Mouse (Mus musculus) R1 (cell line): ENCODE data around the gene Cerk.
"Not testable (repeated sequence)": the region's sequence is repeated elsewhere in the genome, so short reads cannot be mapped to it uniquely, and the experiment has no call there.

Experiments
- DNase-seq: peaks from one replicate; pipeline ENCODE4 v3.0.0-alpha.2; 2018; ENCODE audit warnings: low read depth, low spot score

Cerk gene

DNA sequence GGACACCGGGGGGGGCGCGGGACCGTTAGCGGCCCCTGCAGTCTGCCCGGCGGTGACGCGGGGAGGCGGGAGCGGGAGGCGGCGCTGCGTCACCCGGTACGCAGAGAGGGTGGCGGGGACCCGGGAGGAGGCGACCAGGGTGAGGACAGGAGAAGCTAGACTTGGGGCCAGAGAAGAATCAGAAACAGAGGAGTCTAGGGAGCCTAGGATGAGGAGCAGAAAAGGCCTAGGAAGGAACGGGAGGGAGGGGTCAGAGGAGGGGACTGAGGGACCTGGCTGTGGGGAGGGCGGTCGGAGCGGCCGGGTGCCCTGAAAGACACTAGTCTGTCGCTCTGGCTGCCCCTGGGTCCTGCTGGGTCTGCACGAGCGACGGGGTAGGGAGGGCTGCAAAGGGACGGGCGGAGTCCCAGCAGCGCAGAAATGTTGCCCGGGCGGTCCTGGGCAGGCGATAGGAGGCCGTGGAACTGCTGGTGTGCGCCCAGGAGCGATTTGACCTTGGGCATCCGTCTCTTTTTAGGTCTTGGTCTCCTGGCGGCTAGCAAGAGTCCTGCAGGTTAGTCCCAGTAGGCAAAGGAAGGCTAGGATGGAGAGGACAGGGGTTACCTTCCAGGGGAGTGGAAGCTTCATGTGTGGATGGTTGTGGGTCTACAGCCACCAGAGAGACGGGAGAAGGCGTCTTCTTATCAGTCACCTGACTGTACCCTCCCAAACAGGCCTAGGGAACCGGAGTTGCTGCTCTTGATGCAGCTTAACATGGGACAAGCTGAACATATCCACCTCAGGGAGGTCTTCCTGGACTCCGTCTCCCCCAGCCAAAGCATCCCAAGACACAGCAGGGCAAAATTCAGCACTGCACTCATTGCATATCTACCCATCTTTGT is at the start of gene Cerk:
Gene Cerk (minus strand): TSS at position 453 of the 881 bp plus-strand sequence.
- peak; percentile 81 for DNase-seq

DNA sequence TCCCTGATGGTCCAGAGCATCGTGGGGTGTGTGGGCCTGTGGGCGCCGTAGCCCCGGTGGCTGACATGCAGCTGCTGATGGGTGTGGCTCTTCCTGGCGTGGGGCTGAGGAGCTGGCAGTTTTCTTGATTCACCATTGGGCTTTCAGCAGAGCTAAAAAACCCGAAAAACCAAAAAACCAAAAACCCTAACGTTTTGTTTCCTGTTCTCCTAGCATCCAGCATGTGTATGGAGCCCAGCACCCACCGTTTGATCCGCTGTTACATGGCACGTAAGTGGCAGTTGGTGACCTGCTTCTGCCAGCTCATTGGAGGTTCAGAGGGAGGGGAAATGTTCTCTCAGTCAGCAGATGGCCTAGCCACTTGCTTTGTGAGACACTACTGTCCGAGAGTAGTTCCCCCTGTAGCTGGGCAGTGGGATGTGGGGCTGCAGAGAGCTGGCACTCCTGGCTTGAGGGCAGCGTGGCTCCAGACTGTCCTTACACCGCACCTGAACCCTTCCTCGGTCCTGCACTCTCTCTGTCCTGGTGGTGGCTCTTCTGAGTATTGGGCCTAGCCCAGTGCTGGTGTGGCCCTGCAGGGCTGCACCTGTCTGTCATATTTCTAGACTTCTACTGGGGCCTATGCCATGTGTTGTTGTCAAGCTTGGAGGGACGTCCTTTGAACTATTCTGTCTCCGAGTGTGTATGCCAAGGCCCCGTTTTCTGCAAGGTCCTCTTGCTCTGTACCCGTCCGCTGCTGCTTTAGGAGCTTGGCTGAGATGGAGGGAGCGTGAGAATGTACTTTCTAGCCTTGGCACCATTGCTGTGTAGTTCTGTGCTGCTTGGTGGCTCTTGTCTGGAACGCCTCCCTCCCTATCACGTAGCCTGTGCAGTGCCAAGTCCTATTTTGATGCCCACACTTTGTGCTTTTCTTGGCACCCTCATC is 48.8 kb upstream of the Cerk start:
- DNase-seq: no peak

DNA sequence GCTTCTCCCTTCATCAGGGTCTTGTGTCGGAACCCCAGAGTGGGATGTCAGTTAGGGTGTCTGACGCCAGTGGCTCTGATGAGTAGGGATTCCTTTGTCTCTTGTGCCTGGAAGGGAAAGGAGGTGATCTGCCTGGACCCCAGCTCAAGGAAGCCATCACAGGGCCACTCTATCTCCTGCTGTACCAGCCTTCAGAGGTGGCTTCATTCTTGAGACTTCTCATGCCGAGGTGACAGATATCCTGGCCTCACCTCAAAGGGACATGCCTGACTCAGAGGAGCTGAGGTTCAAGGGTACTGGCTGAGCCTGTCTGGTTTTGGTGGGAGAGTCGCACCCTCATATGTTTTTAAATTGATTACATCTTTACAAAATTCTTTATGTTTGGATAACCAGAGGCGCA is 48.1 kb upstream of the Cerk start:
- no peak for DNase-seq

DNA sequence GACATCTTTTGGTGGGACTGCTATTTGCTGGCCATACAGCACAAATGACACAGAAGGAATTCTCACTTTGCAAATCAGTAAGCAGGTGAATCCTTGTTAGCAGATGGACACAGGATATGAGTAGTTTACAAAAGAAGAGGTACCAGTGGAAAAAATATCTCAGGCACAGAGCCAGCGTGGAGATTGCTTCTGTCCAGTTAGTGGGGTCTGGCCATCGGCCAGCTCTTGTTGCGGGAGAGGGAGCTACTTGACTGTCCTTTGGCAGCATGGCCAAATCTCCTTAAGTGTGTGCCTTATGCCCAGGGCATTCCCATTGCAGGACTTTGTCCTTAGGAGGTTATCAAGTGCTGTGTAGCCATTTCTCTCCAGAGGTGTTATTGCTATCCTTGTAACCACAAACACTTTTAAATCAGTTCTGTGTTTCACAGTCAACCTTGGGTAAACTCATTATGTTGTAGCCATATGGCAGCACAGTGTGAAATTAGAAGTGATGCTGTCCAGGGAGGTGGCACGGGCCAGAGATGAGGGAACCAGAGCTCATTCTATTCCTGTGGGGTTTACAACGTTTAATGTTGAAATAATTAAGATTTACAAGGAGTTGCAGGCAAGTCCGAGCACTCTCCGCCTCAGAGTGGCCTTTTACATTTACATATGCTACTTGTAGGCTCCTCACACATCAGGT is 46.0 kb upstream of the Cerk start:
- DNase-seq: no peak

DNA sequence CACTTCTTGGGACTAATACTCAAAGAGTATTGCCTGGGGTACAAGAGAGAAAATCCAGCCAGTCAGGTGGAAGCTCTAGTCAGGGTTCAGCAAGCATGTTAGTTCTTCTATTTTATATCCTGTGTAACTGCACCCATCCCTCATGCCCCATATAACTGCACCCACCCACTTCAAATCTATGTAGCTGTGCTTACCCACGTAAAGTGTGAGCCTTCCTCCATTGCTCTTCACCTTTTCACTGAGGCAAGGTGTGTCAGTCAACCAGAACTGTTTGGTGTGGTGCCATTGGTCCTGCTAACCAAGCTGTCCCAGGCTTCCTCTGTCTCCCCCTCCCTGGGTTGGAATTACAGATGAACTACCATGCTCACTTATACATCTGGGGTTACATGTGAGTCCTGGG is 45.2 kb upstream of the Cerk start:
- no peak for DNase-seq

DNA sequence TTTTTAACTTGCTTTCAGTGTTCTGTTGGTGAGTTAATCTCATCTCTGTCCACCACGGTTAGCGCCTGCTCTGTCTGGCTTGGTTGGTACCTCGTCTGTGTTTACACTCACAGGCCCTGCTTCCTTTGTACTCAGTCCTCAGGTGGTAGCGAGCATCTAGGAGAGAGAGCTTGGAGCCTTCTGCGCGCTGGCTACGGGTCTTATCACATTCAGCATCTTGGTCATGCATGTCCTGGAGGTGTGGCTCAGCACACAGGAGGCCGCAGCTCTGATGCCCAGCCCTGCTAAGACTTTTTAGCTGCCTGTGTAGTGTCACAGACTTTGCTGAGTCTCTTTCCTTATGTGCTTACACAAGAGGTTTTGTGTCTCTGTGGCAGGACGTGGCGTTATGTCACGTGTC is 43.7 kb upstream of the Cerk start:
- no peak for DNase-seq

DNA sequence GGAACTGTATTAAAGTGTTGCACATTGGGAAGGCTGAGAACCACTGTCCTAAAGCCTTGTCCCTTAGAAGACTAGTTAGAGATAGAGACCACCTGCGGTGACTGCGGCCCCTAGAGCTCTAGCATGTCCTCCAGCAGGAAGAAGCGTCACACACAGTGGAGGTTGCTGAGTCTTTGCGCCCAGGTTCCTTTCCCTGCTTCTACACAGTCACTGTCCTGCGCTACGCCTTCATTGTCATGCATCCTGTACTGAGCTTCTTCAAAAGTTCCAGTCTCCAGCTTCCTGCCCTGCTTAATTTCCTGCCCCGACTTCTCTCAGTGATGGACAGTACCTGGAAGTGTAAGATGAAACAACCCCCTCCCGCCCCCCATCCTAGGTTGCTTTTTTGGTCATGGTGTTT is 43.1 kb upstream of the Cerk start:
- DNase-seq: no peak

DNA sequence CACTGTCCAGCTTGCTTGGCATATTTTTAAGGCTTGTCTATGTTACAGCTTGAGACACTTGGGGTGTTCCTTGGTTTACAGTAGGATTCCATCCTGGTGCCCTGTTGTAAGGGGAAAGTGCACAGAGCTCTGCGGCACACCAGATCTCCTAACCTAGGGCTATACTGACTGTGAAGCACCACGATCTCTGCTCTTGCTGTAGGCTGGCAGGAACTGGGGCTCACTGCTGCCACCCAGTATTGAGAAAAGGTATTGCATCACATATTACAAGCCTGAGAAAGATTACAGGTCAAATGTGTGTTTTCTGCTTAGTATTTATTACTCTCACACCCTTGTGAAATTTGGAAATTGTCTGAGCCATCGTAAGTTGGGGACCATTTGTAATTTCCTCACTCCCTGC is 42.2 kb upstream of the Cerk start:
- peak; percentile 39 for DNase-seq

DNA sequence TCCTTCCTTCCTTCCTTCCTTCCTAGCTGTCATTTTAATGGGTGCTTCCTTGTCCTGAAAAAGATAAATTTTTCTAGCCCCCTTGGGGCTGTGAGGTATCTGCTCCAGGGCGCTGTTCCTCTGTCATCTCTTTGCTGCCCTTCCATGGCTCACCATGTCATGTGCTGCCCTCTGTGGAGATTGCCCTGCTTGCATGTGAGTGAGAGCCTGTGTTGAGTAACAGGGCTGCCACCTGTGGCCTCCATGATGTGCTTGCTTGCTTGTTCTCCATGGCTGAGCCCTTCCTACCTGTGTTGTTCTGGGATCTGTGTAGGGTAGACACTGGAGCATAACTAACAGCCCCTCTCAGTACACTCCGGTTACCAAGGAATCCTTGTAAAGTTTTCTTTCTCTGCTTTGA is 41.0 kb upstream of the Cerk start:
- no peak for DNase-seq

DNA sequence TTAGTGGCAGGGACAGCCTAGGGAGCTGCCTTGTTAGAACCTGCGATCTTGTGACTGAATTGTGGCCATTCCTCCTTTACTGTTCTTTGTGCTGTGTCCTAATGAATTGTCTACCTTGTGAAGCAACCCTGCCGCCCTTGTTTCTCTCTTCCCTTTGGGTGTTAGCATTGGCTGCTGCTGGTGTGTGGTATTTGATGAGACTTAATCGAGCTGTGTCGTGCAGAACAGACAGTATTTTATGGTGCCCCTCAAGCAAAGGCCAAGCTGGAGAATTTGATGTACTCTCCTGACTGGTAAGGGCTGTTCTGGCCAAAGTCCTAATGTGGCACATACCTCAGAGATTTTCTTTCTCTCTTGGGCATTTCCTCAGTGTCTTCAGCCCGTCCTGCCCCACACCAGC is 40.3 kb upstream of the Cerk start:
- DNase-seq: no peak

DNA sequence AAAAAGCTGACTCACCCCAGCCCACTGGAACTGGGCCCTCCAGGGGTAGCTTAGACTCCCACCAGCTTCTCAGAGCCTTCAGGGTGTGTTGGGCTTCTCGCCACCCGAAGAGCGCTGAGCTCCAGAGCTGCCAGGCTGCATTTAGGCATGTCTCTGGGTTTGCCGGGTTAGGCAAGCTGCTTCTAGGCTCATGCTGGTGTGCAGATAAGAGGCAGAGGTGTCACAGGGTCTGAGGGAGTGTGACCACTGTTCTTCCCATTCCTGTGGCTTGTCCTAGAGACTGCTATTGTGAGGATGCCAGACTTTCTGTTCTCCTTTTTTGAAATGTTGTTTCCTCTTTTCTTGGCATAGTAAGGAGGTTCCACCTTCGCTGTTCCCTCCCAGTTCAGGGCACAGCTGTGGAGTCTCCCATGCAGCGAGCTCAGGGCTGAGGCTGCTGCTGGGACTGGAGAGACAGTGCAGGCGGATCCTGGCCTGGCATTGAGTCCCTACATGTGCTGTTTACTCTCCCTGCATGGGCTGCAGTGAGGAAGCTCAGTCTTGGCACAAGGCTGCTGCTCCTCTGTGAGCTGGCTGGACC is 39.1 kb upstream of the Cerk start:
- DNase-seq: no peak

DNA sequence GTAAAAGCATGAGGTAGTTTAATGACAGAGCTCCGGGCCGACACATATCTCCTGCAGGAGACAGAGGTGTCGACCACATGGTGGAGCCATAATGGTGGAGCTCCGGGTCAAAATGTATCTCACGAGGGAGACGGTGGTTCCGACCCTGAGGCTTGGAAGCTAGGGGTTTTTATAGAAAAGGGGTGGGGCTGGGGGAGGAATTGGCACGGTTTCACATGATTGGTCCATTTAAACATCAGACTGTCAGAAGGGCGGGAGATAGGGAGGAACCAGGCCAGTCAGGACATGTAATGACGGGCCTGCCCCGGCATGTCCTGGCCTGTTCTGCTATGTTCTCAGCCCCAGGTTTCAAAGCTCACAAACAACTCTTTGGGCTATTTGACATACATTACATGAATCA is 36.0 kb upstream of the Cerk start:
- DNase-seq: peak; percentile 47

DNA sequence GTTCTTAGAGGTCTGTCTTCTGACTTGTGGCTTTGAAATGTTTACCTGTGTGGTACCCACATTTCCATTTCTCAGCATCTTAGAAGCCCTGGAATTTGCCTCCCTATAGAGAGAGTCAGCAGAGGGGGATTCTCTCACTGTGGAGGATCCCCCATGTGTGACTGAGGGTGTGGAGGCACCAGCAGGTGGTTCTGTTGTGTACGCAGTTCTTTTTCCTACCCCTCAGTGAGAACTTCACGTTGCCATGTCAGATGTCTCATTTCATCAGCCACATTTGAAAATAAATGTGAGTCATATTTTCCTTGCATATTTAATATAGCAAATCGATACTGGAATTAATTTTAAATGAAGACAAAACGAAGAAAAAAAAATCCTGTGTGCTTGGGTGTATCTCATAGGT is 35.4 kb upstream of the Cerk start:
- no peak for DNase-seq

DNA sequence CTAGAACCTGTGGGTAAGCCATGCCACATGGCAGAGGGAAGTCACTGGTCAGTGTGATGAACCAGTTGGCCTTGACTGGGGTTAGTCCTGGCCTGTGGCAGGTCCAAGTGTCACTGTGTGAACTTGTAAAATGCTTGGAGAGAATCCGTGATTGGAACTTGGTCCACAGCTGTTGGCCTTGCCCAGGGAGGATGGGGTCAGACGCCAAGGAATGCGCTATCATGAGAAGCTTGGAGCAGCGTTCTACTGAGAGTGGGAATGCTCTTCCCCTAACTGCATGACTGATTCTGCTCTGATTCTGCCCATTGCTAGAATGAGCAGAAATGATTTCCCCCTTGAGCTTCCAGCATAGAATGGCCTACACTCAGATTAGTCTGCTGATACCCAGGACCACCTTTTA is 34.8 kb upstream of the Cerk start:
- no peak for DNase-seq

DNA sequence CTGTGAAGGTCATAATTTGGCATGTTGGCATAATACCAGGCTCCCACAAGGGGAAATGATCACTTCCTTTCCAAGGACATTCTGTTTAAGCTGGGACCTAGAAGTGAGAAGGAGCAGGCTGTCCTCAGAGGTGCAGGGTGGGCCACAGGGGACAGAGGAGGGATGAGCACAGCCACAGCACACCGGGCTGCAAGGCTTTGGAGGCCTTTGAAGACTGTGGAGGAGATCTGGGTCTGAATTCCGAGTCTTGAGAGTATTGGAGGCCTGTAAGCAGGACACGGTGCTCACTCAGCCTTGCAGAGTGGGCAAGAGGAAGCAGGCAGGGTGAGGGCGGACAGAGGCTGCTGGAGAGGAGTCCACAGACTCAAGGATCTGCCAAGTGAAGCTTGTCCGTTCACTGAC is 34.3 kb upstream of the Cerk start:
- DNase-seq: no peak

DNA sequence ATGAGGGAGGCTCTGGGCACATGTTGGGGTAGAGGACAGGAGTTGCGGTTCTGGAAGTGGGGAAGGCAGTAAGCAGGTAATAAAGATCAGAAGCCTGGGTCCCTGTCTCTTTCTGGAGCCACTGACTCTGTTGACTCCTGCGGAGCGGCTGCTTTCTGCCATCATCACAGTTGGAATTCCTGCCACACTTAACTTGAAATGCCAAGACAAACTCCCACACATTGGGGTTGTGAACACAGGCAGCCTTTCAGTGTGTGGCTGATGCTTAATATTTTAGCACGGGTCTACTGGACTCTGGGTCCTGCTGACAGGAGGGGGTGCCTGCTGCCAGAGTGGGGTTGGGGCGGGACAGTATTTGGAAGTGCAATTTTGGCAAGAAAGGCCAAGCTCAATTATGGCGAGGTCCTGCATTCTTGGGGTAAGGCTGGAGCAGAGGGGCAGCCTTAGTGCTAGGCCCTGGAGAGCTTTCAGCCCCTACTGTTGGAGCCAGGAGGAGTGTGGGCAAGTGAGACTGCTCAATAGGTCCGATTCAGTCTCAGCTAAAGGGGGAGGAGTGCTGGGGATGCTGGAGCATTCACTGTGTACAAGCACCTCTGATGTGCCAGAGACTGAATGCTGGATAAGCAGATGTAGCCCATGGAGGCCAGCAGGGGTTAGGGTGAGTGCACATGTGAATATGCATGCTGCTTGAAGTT is 33.7 kb upstream of the Cerk start:
- DNase-seq: no peak

DNA sequence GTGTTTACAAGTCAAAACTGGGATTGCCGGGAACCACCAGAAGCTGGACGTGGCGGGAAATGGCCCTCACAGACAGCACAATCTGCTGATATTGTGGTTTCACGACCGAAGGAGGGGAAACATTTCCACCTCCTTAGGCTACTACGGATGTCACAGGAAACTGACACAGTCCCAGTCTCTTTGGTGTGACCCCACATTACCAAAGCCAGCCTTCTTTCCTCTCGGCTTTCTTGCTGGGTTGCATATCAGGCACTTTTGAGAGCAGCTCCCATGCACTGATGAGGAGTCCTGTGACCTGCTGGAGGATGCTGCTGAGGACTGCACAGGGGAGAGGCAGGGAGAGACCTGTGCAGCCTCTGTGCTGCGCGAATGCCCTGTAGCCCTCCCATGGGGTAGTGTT is 30.7 kb upstream of the Cerk start:
- DNase-seq: not testable (repeated sequence)

DNA sequence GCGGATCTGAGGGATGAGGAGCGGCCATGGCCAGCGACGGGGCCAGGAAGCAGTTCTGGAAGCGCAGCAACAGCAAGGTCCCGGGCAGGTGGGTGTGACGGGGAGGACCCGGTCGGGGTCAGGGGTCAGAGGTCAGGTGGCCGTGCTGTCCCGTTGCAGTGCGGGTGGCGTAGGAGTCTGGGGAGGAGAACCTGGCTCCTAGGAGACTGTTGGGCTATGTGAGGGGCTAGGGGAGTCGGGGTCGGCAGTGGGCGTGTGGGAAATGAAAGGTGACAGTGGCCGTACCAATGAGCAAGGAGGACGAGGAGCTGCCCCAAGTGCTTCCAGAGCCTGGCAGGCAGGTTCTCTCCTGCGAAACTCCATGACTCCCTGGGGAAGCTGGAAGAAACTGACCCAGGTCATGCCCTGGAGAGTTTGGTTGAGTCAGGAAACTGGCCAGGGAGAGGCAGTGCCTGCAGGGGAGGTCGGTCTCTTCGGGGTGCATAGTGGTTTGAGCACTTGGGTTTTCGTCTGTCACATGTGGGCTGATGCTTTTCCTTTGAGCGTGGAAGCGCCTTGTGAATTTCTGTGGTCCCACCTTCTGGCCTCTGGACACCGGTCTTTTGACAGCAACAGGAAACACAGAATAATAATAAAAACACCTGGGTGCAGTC is 28.7 kb upstream of the Cerk start:
- DNase-seq: no peak

DNA sequence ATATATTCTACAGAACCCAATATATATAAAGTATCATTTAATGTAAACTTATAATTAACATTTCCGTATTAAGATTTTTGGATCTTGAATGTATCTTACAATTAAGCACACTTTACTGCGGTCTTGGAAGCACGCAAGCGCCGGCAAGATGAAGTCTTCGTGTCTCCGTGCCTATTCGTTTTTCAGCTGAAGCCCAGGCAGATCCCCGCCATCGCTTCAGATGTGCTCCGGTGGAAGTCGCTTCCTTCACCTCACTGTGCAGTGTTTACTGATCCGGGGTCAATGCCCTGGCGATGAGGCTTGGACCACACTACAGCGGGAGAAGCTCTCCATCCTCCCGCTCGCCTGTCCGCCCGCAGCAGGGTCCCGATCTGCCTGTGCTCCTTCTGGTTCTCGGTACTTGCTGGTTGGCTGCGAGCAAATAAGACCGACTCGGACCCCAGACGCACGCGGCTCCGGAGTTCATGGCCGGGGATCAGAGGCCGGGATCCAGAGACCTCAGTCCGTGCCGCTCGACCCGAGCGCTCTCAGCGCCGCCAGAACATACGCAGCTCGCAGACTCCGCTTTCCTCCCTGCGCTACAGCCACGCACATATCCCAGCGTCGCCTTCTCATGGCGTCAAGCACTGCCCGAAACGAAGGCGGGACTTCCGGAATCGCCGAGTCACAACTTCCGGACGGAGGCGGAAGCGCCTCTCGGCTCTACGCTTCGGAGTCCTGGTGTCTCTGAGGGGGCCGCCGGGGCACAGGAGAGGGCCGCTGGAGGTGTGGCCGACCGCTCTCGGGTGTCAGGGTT is 28.0 kb upstream of the Cerk start, which contains the start of gene Tbc1d22a:
Gene Tbc1d22a (plus strand): TSS at position 707 of the 796 bp plus-strand sequence.
- peak; percentile 95 for DNase-seq

DNA sequence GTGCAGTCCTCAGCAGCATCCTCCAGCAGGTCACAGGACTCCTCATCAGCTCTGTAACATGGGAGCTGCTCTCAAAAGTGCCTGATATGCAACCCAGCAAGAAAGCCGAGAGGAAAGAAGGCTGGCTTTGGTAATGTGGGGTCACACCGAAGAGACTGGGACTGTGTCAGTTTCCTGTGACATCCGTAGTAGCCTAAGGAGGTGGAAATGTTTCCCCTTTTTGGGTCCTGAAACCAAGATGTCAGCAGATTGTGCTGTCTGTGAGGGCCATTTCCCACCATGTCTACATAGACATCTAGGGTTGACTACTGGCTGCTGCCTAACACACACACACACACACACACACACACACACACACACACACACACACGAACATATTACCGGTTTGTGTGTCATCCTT is 26.3 kb upstream of the Cerk start:
- DNase-seq: not testable (repeated sequence)
